ENCODE assay signal across 8 mouse cellular contexts in the genomic region with DNA sequence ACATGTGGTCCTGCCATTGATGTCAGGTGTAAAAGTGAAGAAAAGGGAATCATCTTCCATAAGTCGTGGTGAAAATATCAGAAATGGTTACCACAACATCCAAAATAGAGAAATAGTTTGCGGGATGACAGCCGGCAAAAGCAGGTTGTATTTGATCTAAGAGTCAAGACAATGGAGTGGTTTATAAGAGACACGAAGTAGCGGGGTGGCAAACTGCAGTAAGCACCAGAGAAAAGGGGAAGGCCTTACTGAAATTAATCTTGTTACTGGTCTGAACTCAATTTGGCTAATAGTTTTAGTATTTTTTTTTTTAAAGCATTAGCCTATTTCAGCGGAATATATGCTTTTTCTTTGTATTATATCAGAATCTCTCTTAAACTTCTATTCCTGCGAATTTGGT. TPM values are rescaled to one million over a fixed set of nuclear protein-coding genes. Genes with fewer than 3 reads are reported as not detected.
DNase-seq lines count a peak whose midpoint lies in the region; ATAC-seq and TF ChIP-seq lines count a peak whose summit lies in the region.

No protein-coding gene starts in this region.

- TF ChIP-seq CTCF in hindbrain, postnatal 0 days (IDR thresholded peaks at IDR 0.05; ENCODE audit: low read depth) = no peak

- no peaks in the 10 kb centered on the region for H3K36me3 ChIP-seq in kidney, embryonic 14.5 days (ENCODE audit: control insufficient read depth, insufficient read depth, low read length)
- H3K36me3 ChIP-seq in embryonic facial prominence, embryonic 10.5 days (replicated peaks) = no peaks in the 10 kb centered on the region
- no peaks in the 10 kb centered on the region for H3K36me3 ChIP-seq in hindbrain, postnatal 0 days (ENCODE audit: insufficient read depth, low read length)
- no peaks in the 10 kb centered on the region for H3K36me3 ChIP-seq in midbrain, embryonic 16.5 days (ENCODE audit: control insufficient read depth, insufficient read depth, low read length)

- intact Hi-C loops in left cerebral cortex, postnatal 10 days (cut with DNase I) = no loop called here

- H3K4me1 ChIP-seq in kidney, embryonic 14.5 days (ENCODE audit: control insufficient read depth, insufficient read depth, low read length) = peaks cover 11% of the 10 kb centered on the region
- peaks cover 56% of the 10 kb centered on the region for H3K4me1 ChIP-seq in embryonic facial prominence, embryonic 10.5 days
- H3K4me1 ChIP-seq in hindbrain, postnatal 0 days (ENCODE audit: insufficient read depth, low read length) = peaks cover 12% of the 10 kb centered on the region
- H3K4me1 ChIP-seq in midbrain, embryonic 16.5 days (ENCODE audit: control insufficient read depth, insufficient read depth, low read length) = peaks cover 19% of the 10 kb centered on the region

- H3K27me3 ChIP-seq in kidney, embryonic 14.5 days (ENCODE audit: control insufficient read depth, insufficient read depth, low read length) = no peaks in the 10 kb centered on the region
- no peaks in the 10 kb centered on the region for H3K27me3 ChIP-seq in embryonic facial prominence, embryonic 10.5 days (replicated peaks; ENCODE audit: low read depth, poor library complexity, severe bottlenecking)
- no peaks in the 10 kb centered on the region for H3K27me3 ChIP-seq in hindbrain, postnatal 0 days (ENCODE audit: insufficient read depth, low read length)
- H3K27me3 ChIP-seq in midbrain, embryonic 16.5 days (ENCODE audit: control insufficient read depth, insufficient read depth, low read depth, low read length) = no peaks in the 10 kb centered on the region

- peak overlapping the region; percentile 97; the same call in 1 of the 2 replicates for H3K27ac ChIP-seq in kidney, embryonic 14.5 days (ENCODE audit: low read depth, low read length)
- H3K27ac ChIP-seq in embryonic facial prominence, embryonic 10.5 days (replicated peaks) = peak overlapping the region; percentile 99
- H3K27ac ChIP-seq in hindbrain, postnatal 0 days = peak overlapping the region; percentile 100
- H3K27ac ChIP-seq in midbrain, embryonic 16.5 days (ENCODE audit: low read length) = peak overlapping the region; percentile 99

- no peak for DNase-seq in kidney, postnatal 36 days
- no peak for DNase-seq in embryonic facial prominence, embryonic 10.5 days (ENCODE audit: low spot score)
- DNase-seq in hindbrain, postnatal 0 days (ENCODE audit: low spot score) = no peak
- no peak for DNase-seq in thymus, postnatal 36 days
- no peak for DNase-seq in left cerebral cortex, postnatal 10 days (ENCODE audit: extremely low spot score in 1 of 2, low spot score in 2 of 2)

- peak overlapping the region; percentile 82 for H3K4me3 ChIP-seq in kidney, embryonic 14.5 days (ENCODE audit: low read length)
- H3K4me3 ChIP-seq in embryonic facial prominence, embryonic 10.5 days = peak overlapping the region; percentile 91
- H3K4me3 ChIP-seq in hindbrain, postnatal 0 days (ENCODE audit: low read length) = peak overlapping the region; percentile 95
- peak overlapping the region; percentile 81 for H3K4me3 ChIP-seq in midbrain, embryonic 16.5 days (ENCODE audit: low read depth, low read length)

- peak overlapping the region; percentile 59 for H3K4me2 ChIP-seq in kidney, embryonic 14.5 days (replicated peaks; ENCODE audit: low read depth, low read length)
- peak overlapping the region; percentile 71 for H3K4me2 ChIP-seq in hindbrain, postnatal 0 days (ENCODE audit: low read depth, low read length)
- peak overlapping the region; percentile 61 for H3K4me2 ChIP-seq in midbrain, embryonic 16.5 days (ENCODE audit: low read length)

- 16% methylated on average over 7 of the region's 7 CpGs for WGBS in kidney, embryonic 14.5 days
- WGBS in embryonic facial prominence, embryonic 10.5 days = 17% methylated on average over 7 of the region's 7 CpGs
- 10% methylated on average over 7 of the region's 7 CpGs for WGBS in hindbrain, postnatal 0 days
- 10% methylated on average over 7 of the region's 7 CpGs for WGBS in midbrain, embryonic 16.5 days

- no peak for ATAC-seq in kidney, embryonic 14.5 days (ENCODE audit: low FRiP score, low TSS enrichment)
- ATAC-seq in hindbrain, postnatal 0 days = no peak
- no peak for ATAC-seq in midbrain, embryonic 16.5 days
- ATAC-seq in activated CD4-positive, CD25-positive, alpha-beta regulatory T cell, adult 4 months = no peak

- no peaks in the 10 kb centered on the region for H3K9me3 ChIP-seq in kidney, embryonic 14.5 days (ENCODE audit: control insufficient read depth, low read length)
- H3K9me3 ChIP-seq in embryonic facial prominence, embryonic 10.5 days = no peaks in the 10 kb centered on the region
- H3K9me3 ChIP-seq in hindbrain, postnatal 0 days (ENCODE audit: low read length) = no peaks in the 10 kb centered on the region
- H3K9me3 ChIP-seq in midbrain, embryonic 16.5 days (replicated peaks; ENCODE audit: control insufficient read depth, low read length, poor library complexity, severe bottlenecking) = no peaks in the 10 kb centered on the region

- H3K9ac ChIP-seq in kidney, embryonic 14.5 days (ENCODE audit: low read depth, low read length) = no peak overlapping the region
- peak overlapping the region; percentile 100; the same call in 1 of the 2 replicates for H3K9ac ChIP-seq in hindbrain, postnatal 0 days (replicated peaks; ENCODE audit: low read length)
- H3K9ac ChIP-seq in midbrain, embryonic 16.5 days (ENCODE audit: low read depth, low read length) = peak overlapping the region; percentile 58

RNA-seq across cellular contexts. Expression of a gene that starts 2.7 kb away (rescaled TPM):
- polyA plus RNA-seq in kidney, embryonic 14.5 days (2014; fragmentation: Nextera tagmentation; extraction: Ambion mirVana) = 58.2 and 73.8 TPM in 2 replicates
- 53.0 and 57.8 TPM in 2 replicates for polyA plus RNA-seq in embryonic facial prominence, embryonic 10.5 days (2016; fragmentation: Nextera tagmentation; extraction: Ambion mirVana)
- 116 and 126 TPM in 2 replicates for total RNA-seq in hindbrain, postnatal 0 days (2014; rRNA removed)
- 75.4 and 79.1 TPM in 2 replicates for polyA plus RNA-seq in hindbrain, postnatal 0 days (2015; fragmentation: Nextera tagmentation; extraction: Ambion mirVana)
- 52.3 and 55.9 TPM in 2 replicates for polyA plus RNA-seq in midbrain, embryonic 16.5 days (2015; fragmentation: Nextera tagmentation; extraction: Ambion mirVana)
- 10 to 100 TPM; 18.6 to 31.9 TPM for polyA plus RNA-seq in activated CD4-positive, CD25-positive, alpha-beta regulatory T cell, adult 4 months (2017; shearing (Covaris generic))
- 100 to 1,000 TPM; 265 TPM for total RNA-seq in left cerebral cortex, postnatal 10 days (2021)
